Mouse (Mus musculus): ENCODE data around the gene Ctf1. TPM values are rescaled to one million over a fixed set of nuclear protein-coding genes. Genes with fewer than 3 reads are reported as not detected.

Ctf1 gene
- total and polyA plus RNA-seq, 3 experiments = 2.8 to 7.2 TPM; not detected in 1

DNA sequence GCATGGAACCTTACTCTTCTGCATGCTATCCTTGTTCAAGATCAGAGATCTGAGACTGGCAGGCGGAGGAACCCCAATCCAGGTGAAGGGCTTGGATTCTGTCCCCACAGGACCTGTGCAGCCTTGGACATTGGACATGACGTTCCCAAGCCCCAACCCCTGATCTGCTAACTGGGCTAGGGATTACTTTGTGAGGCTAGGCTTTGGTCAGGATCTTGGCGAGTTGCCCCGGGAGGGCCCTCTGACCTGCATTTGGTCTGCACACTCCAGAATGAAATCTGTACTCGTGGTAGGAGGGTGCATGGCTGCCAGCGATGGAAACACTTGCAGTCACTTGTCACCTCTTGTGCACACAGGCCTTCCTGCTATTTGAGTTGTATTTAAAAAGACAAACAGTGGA, 49.6 kb upstream of the Ctf1 start:
- no peak overlapping the region for H3K9ac ChIP-seq (ENCODE audit: control insufficient read depth, low read depth, low read length, poor library complexity, severe bottlenecking)
- no peaks in the 10 kb centered on the region for H3K79me2 ChIP-seq (ENCODE audit: control insufficient read depth, insufficient read depth, low read length, poor library complexity)
- H3K36me3 ChIP-seq (ENCODE audit: control insufficient read depth in 1 of 2, insufficient read depth in 2 of 2, low read length in 2 of 2) = no peaks in the 10 kb centered on the region; a peak in 1 of 4 replicates
- H3K4me1 ChIP-seq (ENCODE audit: control insufficient read depth in 1 of 2, insufficient read depth in 2 of 2, low read length in 2 of 2) = peaks cover 0 to 6% of the 10 kb centered on the region in 2 experiments; a peak in 1 of 4 replicates
- no peak overlapping the region for H3K4me3 ChIP-seq (ENCODE audit: control insufficient read depth in 1 of 2, insufficient read depth in 1 of 2, low read depth in 2 of 2, low read length in 2 of 2)
- no peak overlapping the region for H3K27ac ChIP-seq (ENCODE audit: control insufficient read depth, low read depth, low read length)
- no peaks in the 10 kb centered on the region for H3K27me3 ChIP-seq (ENCODE audit: control insufficient read depth in 1 of 2, insufficient read depth in 2 of 2, low read length in 2 of 2)
- no peak for DNase-seq (ENCODE audit: low read depth, low spot score)
- TF ChIP-seq UBTF (IDR thresholded peaks at IDR 0.05; ENCODE audit: borderline replicate concordance, insufficient read depth, low read depth, low read length) = no peak
- TF ChIP-seq POLR2AphosphoS2 (IDR thresholded peaks at IDR 0.05; ENCODE audit: low read length) = no peak
- TF ChIP-seq POLR2AphosphoS5 (IDR thresholded peaks at IDR 0.05; ENCODE audit: borderline replicate concordance, low read depth, low read length) = no peak
- no peak for TF ChIP-seq MYB (IDR thresholded peaks at IDR 0.05; ENCODE audit: low read depth, low read length)
- no peaks in the 10 kb centered on the region for H3K9me3 ChIP-seq (replicated peaks; ENCODE audit: insufficient read depth, low read length)

DNA sequence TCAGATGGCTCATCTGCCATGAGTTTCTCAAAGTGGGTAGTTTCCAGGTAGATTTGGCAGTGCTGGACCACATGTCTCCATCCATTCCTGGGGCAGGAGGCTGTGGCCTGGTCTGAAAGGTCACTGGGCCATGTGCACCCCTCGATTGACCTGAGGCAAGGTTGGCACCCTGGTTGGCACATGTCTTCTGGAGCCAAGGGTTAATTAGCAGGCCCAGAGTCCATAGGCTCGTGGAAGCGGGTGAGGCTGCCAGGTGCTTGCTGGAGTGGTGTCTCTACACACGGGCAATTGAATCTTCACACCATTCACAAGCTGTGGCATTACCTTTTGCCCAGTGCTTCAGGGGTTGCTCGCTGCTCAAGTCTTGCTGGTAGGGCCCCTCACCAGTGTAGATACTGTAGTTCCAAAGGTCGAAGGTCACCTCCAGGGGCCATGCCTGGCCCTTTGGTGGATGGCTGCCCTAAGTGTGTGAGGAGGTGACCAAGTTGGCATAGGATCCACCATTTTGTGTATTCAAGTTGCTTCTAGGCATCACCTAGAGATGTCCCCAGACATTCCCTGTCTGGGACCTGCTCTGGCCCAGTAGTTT, 46.4 kb upstream of the Ctf1 start:
- DNase-seq (ENCODE audit: low read depth, low spot score) = no peak
- Histone ChIP-seq H3K27ac (ENCODE audit: control insufficient read depth, low read depth, low read length) (no peak overlapping the region), H3K9ac (ENCODE audit: control insufficient read depth, low read depth, low read length, poor library complexity, severe bottlenecking) (no peak overlapping the region), H3K4me1 (ENCODE audit: control insufficient read depth in 1 of 2, insufficient read depth in 2 of 2, low read length in 2 of 2) (peaks cover 0 to 6% of the 10 kb centered on the region in 2 experiments; a peak in 1 of 4 replicates), H3K36me3 (ENCODE audit: control insufficient read depth in 1 of 2, insufficient read depth in 2 of 2, low read length in 2 of 2) (0 out of 4 replicates have a peak, but pooled peaks cover 0 to 2% of the 10 kb centered on the region in 2 experiments), H3K27me3 (ENCODE audit: control insufficient read depth in 1 of 2, insufficient read depth in 2 of 2, low read length in 2 of 2) (no peaks in the 10 kb centered on the region), H3K79me2 (ENCODE audit: control insufficient read depth, insufficient read depth, low read length, poor library complexity) (no peaks in the 10 kb centered on the region), H3K9me3 (replicated peaks; ENCODE audit: insufficient read depth, low read length) (no peaks in the 10 kb centered on the region), H3K4me3 (ENCODE audit: control insufficient read depth in 1 of 2, insufficient read depth in 1 of 2, low read depth in 2 of 2, low read length in 2 of 2) (no peak overlapping the region)
- no peak for TF ChIP-seq RAD21 (IDR thresholded peaks at IDR 0.05; ENCODE audit: low read depth, low read length)
- TF ChIP-seq RCOR1 (IDR thresholded peaks at IDR 0.05; ENCODE audit: low read depth, low read length) = no peak
- TF ChIP-seq MAFK (IDR thresholded peaks at IDR 0.05; ENCODE audit: borderline replicate concordance, low read depth, low read length) = no peak
- no peak for TF ChIP-seq UBTF (IDR thresholded peaks at IDR 0.05; ENCODE audit: borderline replicate concordance, insufficient read depth, low read depth, low read length)
- no peak for TF ChIP-seq USF2 (IDR thresholded peaks at IDR 0.05; ENCODE audit: borderline replicate concordance in 1 of 2, insufficient read depth in 1 of 2, low read depth in 1 of 2, low read length in 2 of 2)
- no peak for TF ChIP-seq KAT2A (conservative IDR thresholded peaks at IDR 0.05; ENCODE audit: low read depth, low read length)
- TF ChIP-seq ZKSCAN1 (IDR thresholded peaks at IDR 0.05; ENCODE audit: low read depth, low read length) = no peak
- no peak for TF ChIP-seq CHD2 (IDR thresholded peaks at IDR 0.05; ENCODE audit: low read length)
- no peak for TF ChIP-seq MYB (IDR thresholded peaks at IDR 0.05; ENCODE audit: low read depth, low read length)
- no peak for TF ChIP-seq POLR2AphosphoS5 (IDR thresholded peaks at IDR 0.05; ENCODE audit: borderline replicate concordance, low read depth, low read length)
- TF ChIP-seq HCFC1 (IDR thresholded peaks at IDR 0.05; ENCODE audit: low read depth, low read length) = no peak
- no peak for TF ChIP-seq GATA1 (IDR thresholded peaks at IDR 0.05; ENCODE audit: low read depth, low read length)
- TF ChIP-seq ELF1 (IDR thresholded peaks at IDR 0.05; ENCODE audit: low read depth, low read length) = no peak
- TF ChIP-seq ZMIZ1 (IDR thresholded peaks at IDR 0.05; ENCODE audit: low read depth, low read length) = no peak
- TF ChIP-seq SMC3 (IDR thresholded peaks at IDR 0.05; ENCODE audit: low read depth, low read length) = no peak
- no peak for TF ChIP-seq SIN3A (IDR thresholded peaks at IDR 0.05; ENCODE audit: low read length)
- TF ChIP-seq MYC (IDR thresholded peaks at IDR 0.05; ENCODE audit: low read depth, low read length) = no peak
- TF ChIP-seq EP300 (IDR thresholded peaks at IDR 0.05; ENCODE audit: low read depth in 1 of 2, low read length in 2 of 2) = no peak
- no peak for TF ChIP-seq ZNF384 (IDR thresholded peaks at IDR 0.05; ENCODE audit: low read depth, low read length)

Measured in MEL (cell line).